Mouse (Mus musculus): ENCODE results near the gene Nxpe4. TPM values are rescaled to one million over a fixed set of nuclear protein-coding genes. Genes with fewer than 3 reads are reported as not detected.

Nxpe4 gene
- polyA plus RNA-seq, 1 experiment from 2014 or later, result 3.3 TPM

DNA sequence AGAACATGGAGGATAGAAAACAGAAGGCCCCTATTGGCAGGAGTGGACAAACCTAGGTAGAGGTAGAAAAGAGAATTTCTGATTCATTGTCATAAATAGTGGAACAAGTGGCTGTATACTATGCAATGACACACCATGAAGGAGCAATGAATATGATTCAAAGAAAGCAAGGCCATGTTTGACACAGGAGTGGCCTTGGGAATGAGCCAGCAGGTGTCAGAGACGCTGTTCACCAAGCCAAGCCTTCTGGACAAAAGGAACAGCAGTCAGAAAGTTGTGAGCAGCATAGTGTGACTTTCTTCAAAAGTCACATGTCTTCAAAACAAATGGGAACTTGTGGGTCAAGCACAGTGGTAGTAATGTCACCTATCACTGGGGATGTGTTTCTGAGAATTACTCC, 80.0 kb downstream of the Nxpe4 start:
- Histone ChIP-seq H3K27ac (replicated peaks) (no peak overlapping the region), H3K27me3 (replicated peaks) (no peaks in the 10 kb centered on the region), H3K9me3 (no peaks in the 10 kb centered on the region), H3K4me1 (0 out of 2 replicates have a peak, but pooled peaks cover 5% of the 10 kb centered on the region), H3K36me3 (no peaks in the 10 kb centered on the region), H3K9ac (no peak overlapping the region), H3K4me3 (no peak overlapping the region), H3K4me2 (no peak overlapping the region)
- WGBS, result 74% methylated on average over 1 of the region's 1 CpGs
- no peak for ATAC-seq (ENCODE audit: extremely low read depth, insufficient number of reproducible peaks, low FRiP score, low TSS enrichment)

DNA sequence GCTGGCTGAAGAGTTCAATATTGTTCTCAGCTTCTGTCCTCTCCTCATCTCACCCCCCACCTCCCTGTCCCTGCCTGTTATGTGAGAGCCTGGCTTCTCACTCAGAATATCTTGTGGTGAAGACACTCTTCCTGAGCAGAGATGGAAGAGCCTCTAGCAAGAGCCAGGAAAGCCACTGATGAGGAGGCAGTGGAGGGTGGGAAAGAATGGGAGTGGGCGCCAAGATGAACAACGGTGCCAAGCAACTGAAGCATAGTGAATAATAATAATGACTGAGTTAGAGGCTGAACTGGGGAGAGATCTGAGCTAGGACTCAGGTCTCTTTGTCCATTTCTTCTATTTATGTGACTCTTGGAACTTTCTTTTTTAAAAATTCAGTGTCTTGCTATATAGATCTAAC, 80.9 kb downstream of the Nxpe4 start:
- Histone ChIP-seq H3K4me3 (no peak overlapping the region), H3K9me3 (no peaks in the 10 kb centered on the region), H3K4me2 (no peak overlapping the region), H3K27ac (replicated peaks) (no peak overlapping the region), H3K9ac (no peak overlapping the region), H3K4me1 (0 out of 2 replicates have a peak, but pooled peaks cover 5% of the 10 kb centered on the region), H3K36me3 (no peaks in the 10 kb centered on the region), H3K27me3 (replicated peaks) (no peaks in the 10 kb centered on the region)
- 87% methylated on average over 2 of the region's 2 CpGs for WGBS
- no peak for ATAC-seq (ENCODE audit: extremely low read depth, insufficient number of reproducible peaks, low FRiP score, low TSS enrichment)

DNA sequence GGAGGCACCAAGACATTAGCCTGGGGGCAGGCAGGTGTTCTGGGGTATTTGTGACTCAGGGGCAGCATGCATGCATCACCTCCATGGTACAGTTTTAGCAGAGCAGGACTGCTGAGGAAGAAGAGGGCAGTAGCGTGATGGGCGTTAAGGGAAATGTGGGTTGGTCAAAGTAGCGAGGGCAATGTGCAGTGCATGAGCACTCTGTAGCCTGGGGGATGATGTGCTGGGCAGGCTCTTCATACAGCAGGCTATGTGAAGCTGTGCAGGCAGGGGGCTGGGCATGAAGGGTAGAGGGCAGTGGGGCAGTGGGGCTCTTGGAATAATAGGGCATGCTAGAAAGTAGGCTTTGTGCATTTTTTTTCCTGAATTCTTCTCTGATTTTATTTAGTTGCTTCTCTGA, 82.4 kb downstream of the Nxpe4 start:
- Histone ChIP-seq H3K4me2 (no peak overlapping the region), H3K36me3 (no peaks in the 10 kb centered on the region), H3K9ac (no peak overlapping the region), H3K27me3 (replicated peaks) (no peaks in the 10 kb centered on the region), H3K9me3 (no peaks in the 10 kb centered on the region), H3K4me1 (0 out of 2 replicates have a peak, but pooled peaks cover 5% of the 10 kb centered on the region), H3K27ac (replicated peaks) (no peak overlapping the region), H3K4me3 (no peak overlapping the region)
- WGBS, result 79% methylated on average over 3 of the region's 3 CpGs
- no peak for ATAC-seq (ENCODE audit: extremely low read depth, insufficient number of reproducible peaks, low FRiP score, low TSS enrichment)

DNA sequence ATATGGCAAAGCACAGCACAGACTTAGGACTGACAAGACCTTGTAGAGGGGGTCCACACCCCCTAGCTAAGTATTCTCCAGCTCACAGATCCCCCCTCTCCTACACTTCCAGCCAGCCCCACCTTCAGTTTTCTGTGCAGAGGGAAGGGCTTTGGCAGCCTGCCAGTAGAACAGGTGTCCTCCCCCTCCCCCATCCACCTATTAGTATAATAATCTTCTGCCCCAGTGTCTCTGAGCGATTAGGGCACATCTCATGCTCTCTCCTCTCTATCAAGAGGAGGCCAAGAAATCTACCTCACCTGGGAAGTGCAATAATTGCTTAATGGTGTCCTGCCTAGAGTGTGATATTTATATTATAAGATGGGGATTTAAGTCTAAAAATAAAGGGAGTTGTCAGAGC, 83.7 kb downstream of the Nxpe4 start:
- no peaks in the 10 kb centered on the region for H3K36me3 ChIP-seq
- H3K27ac ChIP-seq (replicated peaks), result no peak overlapping the region
- H3K27me3 ChIP-seq (replicated peaks), result peaks cover 4% of the 10 kb centered on the region
- ATAC-seq (ENCODE audit: extremely low read depth, insufficient number of reproducible peaks, low FRiP score, low TSS enrichment), result no peak
- H3K9me3 ChIP-seq, result no peaks in the 10 kb centered on the region
- WGBS, result 70% methylated on average over 1 of the region's 1 CpGs
- no peak overlapping the region for H3K9ac ChIP-seq
- 0 out of 2 replicates have a peak, but pooled peaks cover 2% of the 10 kb centered on the region for H3K4me1 ChIP-seq
- H3K4me2 ChIP-seq, result no peak overlapping the region
- H3K4me3 ChIP-seq, result no peak overlapping the region

DNA sequence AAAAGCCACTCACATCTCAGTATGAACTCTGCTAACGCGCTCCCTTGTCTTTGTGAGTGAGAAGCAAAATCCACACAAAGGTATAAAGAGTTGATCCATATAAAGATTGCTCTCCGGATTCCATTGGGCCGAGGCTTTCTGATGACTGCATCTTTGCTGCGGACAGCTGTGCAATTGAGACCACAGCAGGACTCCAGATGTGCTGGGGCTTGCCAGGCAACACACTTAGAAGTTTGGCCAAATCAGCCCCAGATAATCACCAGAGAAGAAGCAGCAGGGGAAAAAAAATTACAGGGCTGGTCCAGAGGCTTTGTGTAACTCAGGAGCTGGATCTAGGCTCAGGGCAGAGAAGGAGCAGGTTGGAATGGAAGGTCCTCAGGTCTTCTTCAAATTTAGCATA, 85.5 kb downstream of the Nxpe4 start:
- no peak overlapping the region for H3K9ac ChIP-seq
- H3K4me3 ChIP-seq, result no peak overlapping the region
- no peak for ATAC-seq (ENCODE audit: extremely low read depth, insufficient number of reproducible peaks, low FRiP score, low TSS enrichment)
- H3K4me2 ChIP-seq, result no peak overlapping the region
- H3K27ac ChIP-seq (replicated peaks), result no peak overlapping the region
- H3K4me1 ChIP-seq, result no peaks in the 10 kb centered on the region
- WGBS, result 59% methylated on average over 5 of the region's 5 CpGs
- H3K36me3 ChIP-seq, result no peaks in the 10 kb centered on the region
- H3K9me3 ChIP-seq, result no peaks in the 10 kb centered on the region
- H3K27me3 ChIP-seq (replicated peaks), result peaks cover 12% of the 10 kb centered on the region

DNA sequence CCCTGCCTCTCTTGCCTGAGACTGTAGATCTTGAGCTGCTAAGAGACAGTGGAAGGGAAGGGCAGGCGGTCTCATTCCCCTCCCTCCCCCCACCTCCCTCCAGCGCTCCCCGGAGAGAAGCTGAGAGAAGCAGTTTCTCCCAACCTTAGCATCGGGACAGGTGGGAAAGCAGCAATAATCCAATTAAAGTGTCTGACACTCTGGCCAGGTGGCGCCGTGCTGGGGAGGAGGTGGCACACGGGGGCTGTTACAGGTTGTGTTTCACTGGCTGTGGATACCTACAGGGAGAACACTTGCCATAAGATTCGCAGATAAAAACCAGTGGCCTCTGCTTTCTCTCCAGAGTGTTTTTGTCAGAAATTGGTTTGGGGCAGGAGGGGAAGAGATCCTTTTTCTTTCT, 90.4 kb downstream of the Nxpe4 start:
- 7% methylated on average over 8 of the region's 8 CpGs for WGBS
- H3K4me1 ChIP-seq, result no peaks in the 10 kb centered on the region

DNA sequence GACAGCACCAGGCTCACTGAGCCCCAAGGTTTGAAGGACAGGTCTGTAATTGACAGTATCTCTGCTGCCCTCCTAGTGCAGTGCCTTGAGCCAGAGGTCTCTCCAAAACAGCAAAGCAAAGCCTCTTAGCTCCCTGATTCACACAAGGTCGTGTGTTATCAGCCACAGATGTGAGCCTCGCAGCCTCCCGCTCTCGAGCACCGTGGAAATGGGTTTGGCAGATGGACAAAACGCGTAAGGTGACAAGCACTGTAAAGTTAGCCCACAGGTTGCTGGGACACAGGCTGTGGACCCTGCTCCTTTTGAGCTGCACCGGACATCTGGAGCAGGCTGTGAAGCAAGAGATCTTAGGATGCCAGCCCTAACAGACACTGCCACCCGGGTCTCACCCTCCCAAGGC, 95.2 kb downstream of the Nxpe4 start:
- Histone ChIP-seq H3K36me3 (no peaks in the 10 kb centered on the region), H3K27ac (replicated peaks) (no peak overlapping the region), H3K9me3 (no peaks in the 10 kb centered on the region), H3K4me2 (no peak overlapping the region), H3K4me3 (no peak overlapping the region), H3K4me1 (no peaks in the 10 kb centered on the region), H3K9ac (no peak overlapping the region), H3K27me3 (replicated peaks) (peaks cover 52% of the 10 kb centered on the region)
- ATAC-seq (ENCODE audit: extremely low read depth, insufficient number of reproducible peaks, low FRiP score, low TSS enrichment), result no peak
- 36% methylated on average over 9 of the region's 9 CpGs for WGBS

More for the DNA sequence above, 90.4 kb downstream of the Nxpe4 start:
- Histone ChIP-seq H3K4me2 (peak overlapping the region; percentile 2; the same call in 1 of the 2 replicates), H3K27ac (replicated peaks) (no peak overlapping the region), H3K9ac (no peak overlapping the region), H3K4me3 (no peak overlapping the region), H3K36me3 (no peaks in the 10 kb centered on the region), H3K9me3 (no peaks in the 10 kb centered on the region), H3K27me3 (replicated peaks) (peaks cover 35% of the 10 kb centered on the region)
- ATAC-seq (ENCODE audit: extremely low read depth, insufficient number of reproducible peaks, low FRiP score, low TSS enrichment), result no peak

DNA sequence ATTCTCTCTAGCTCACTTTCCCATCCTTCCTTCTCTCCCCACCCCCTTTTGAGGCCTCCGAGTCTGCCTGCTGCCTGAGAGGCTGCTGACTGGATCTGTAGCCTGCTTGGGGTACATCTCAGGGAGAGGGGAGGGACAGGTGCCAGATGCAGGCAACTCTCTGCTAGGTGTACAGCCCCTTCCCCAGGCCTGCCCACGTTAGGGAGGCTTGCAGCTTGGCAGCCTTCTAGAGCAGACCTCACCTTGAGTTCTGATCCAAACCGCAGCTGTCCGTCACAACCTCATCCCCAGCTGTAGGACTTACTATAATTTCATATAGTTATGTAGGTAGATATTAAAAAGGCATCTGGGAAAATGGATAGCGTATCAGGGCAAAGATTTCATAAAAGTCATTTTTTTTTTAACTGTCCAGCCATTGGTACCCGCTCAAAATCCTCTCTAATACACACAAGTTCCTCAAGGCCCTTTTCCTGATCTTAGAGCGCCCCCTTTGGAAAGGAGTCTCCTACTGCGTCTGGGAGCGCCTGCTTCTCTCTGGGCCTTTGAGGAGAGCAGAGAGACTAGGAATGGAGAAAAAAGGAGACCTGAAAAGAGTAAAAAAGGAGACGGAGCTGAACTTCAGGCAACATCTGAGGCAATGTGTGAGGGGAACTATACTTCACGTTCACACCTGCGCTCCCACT, 96.1 kb downstream of the Nxpe4 start:
- ATAC-seq (ENCODE audit: extremely low read depth, insufficient number of reproducible peaks, low FRiP score, low TSS enrichment), result no peak
- WGBS, result 30% methylated on average over 12 of the region's 12 CpGs

DNA sequence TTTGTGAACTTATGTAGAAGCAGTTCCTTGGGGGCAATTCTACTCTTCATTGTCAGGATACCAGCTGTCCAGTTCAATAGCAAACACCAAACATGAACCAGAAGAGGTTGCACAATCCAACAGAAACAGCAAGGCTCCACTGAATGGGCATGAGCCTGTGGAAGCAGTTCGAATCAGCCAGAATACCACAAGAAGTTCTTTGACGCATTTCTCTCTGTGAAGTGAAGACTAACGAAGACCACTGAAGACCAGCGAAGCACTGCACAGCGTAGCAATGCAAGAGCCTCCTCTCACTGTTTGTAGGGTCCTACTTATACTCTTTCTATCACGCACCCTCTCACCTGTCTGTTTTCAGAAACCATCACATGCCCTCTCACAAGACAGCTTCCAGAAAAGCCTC, 102.8 kb downstream of the Nxpe4 start:
- Histone ChIP-seq H3K4me3 (no peak overlapping the region), H3K4me2 (no peak overlapping the region), H3K27ac (replicated peaks) (no peak overlapping the region), H3K9ac (no peak overlapping the region), H3K27me3 (replicated peaks) (peaks cover 51% of the 10 kb centered on the region), H3K4me1 (peaks cover 5% of the 10 kb centered on the region; the same call in 1 of the 2 replicates), H3K9me3 (no peaks in the 10 kb centered on the region), H3K36me3 (no peaks in the 10 kb centered on the region)
- no peak for ATAC-seq (ENCODE audit: extremely low read depth, insufficient number of reproducible peaks, low FRiP score, low TSS enrichment)
- 76% methylated on average over 6 of the region's 6 CpGs for WGBS

More for the DNA sequence above, 96.1 kb downstream of the Nxpe4 start:
- Histone ChIP-seq H3K9ac (no peak overlapping the region), H3K27me3 (replicated peaks) (peaks cover 52% of the 10 kb centered on the region), H3K4me2 (no peak overlapping the region), H3K36me3 (no peaks in the 10 kb centered on the region), H3K27ac (replicated peaks) (no peak overlapping the region), H3K9me3 (no peaks in the 10 kb centered on the region), H3K4me3 (no peak overlapping the region), H3K4me1 (no peaks in the 10 kb centered on the region)

DNA sequence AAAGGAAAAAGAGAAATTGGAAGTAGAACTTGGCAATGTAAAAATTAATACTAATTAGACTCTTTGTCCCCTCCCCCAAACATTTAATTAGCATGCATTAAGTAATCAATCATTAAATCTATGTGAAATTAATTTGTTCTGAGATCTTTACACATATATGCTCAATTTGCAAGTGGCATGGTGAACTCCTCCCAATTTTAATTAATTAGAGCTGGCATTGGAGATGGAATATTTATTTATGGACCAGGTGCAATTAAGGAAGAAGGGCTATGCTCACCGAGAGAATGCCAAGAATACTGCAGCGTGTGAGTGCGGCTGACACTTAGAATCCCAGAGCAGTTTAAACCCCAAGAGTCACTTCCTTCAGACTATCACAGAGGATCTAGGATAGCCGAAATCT, 103.7 kb downstream of the Nxpe4 start:
- Histone ChIP-seq H3K9ac (no peak overlapping the region), H3K27me3 (replicated peaks) (peaks cover 51% of the 10 kb centered on the region), H3K4me1 (peaks cover 5% of the 10 kb centered on the region; the same call in 1 of the 2 replicates), H3K27ac (replicated peaks) (no peak overlapping the region), H3K4me2 (no peak overlapping the region), H3K4me3 (no peak overlapping the region), H3K36me3 (no peaks in the 10 kb centered on the region), H3K9me3 (no peaks in the 10 kb centered on the region)
- WGBS, result 64% methylated on average over 4 of the region's 4 CpGs
- no peak for ATAC-seq (ENCODE audit: extremely low read depth, insufficient number of reproducible peaks, low FRiP score, low TSS enrichment)

DNA sequence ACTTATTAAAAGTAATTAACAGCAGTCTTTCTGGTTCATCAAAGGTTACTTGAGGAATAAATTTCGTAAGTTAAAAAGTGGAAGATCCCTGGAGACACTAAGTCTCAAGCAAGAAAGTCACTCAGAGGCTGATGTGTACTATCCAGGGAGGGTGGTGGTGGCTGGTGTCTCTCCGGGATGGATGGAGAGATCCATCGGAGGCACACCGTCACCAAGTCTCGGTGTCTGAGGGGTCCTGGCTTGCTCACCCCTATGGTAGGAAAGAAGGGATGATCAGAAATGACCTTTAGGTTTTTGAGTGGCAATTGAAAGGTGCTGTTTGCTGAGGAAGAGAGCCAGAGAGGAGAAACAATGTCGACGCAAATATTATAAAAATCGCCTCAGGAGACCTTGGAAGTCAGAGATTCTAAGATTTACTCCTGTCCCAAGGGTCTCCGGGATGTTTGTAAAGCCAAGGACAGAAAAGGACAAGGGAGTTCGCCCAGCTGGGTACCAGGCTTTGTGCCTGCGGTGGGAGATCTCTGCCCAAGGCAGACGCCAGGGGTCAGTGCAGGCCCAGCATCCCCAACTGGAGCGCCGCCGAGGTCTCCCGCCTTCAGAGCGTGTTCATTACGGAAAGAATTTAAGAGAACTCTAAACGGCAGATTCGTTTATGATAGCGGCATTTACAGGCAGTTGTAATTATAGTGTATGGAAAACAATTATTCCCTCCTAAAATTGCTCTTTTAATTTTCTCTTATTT, 104.6 kb downstream of the Nxpe4 start:
- H3K9me3 ChIP-seq, result no peaks in the 10 kb centered on the region
- no peak; the same call in 1 of the 2 replicates for ATAC-seq (ENCODE audit: extremely low read depth, insufficient number of reproducible peaks, low FRiP score, low TSS enrichment)
- 13% methylated on average over 21 of the region's 21 CpGs for WGBS
- H3K27me3 ChIP-seq (replicated peaks), result peaks cover 44% of the 10 kb centered on the region
- peak overlapping the region; percentile 59 for H3K9ac ChIP-seq
- no peak overlapping the region for H3K27ac ChIP-seq (replicated peaks)
- peaks cover 5% of the 10 kb centered on the region; the same call in 1 of the 2 replicates for H3K4me1 ChIP-seq
- peak overlapping the region; percentile 54 for H3K4me3 ChIP-seq
- H3K36me3 ChIP-seq, result no peaks in the 10 kb centered on the region
- H3K4me2 ChIP-seq, result peak overlapping the region; percentile 81
